Mouse (Mus musculus): ENCODE results near the gene Reep3. TPM values are rescaled to one million over a fixed set of nuclear protein-coding genes. Genes with fewer than 3 reads are reported as not detected.

The Reep3 gene
- polyA plus RNA-seq, 1 experiment from 2014 or later = 22.2 TPM

DNA sequence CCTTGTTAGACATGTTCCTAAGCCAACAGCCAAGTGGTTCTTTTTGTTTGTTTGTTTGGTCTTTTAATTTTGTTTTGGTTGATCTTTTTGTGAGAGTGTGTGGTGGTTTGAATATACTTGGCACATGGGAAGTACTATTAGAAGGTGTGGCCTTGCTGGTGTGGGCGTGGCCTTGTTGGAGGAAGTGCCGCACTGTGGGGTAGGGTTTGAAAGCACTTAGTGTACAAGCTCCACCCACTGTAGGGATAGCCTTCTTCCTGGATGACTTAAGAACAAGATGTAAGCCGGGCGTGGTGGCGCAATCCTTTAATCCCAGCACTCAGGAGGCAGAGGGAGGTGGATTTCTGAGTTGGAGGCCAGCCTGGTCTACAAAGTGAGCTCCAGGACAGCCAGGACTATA lies 113.7 kb downstream of the Reep3 start:
- Histone ChIP-seq H3K9me3 (replicated peaks) (no peaks in the 10 kb centered on the region), H3K4me1 (no peaks in the 10 kb centered on the region)
- 91% methylated on average over 5 of the region's 5 CpGs for WGBS

GRCm38 (mm10) chr10:66978215-66978614 lies 118.5 kb downstream of the Reep3 start:
- WGBS = 87% methylated on average over 2 of the region's 2 CpGs
- no peak for DNase-seq (ENCODE audit: low spot score)
- H3K4me3 ChIP-seq = no peak overlapping the region
- H3K4me1 ChIP-seq = peaks cover 5% of the 10 kb centered on the region
- H3K27me3 ChIP-seq (ENCODE audit: low read depth, poor library complexity, severe bottlenecking) = no peaks in the 10 kb centered on the region
- no peak overlapping the region for H3K27ac ChIP-seq
- H3K9me3 ChIP-seq (replicated peaks) = no peaks in the 10 kb centered on the region
- H3K36me3 ChIP-seq = no peaks in the 10 kb centered on the region

More for the DNA sequence above, 113.7 kb downstream of the Reep3 start:
- Histone ChIP-seq H3K4me3 (no peak overlapping the region), H3K27ac (no peak overlapping the region), H3K36me3 (no peaks in the 10 kb centered on the region), H3K27me3 (ENCODE audit: low read depth, poor library complexity, severe bottlenecking) (no peaks in the 10 kb centered on the region)
- DNase-seq (ENCODE audit: low spot score) = no peak

GRCm38 (mm10) chr10:66977093-66977492 lies 119.7 kb downstream of the Reep3 start:
- Histone ChIP-seq H3K36me3 (no peaks in the 10 kb centered on the region), H3K27ac (no peak overlapping the region), H3K4me3 (no peak overlapping the region), H3K27me3 (ENCODE audit: low read depth, poor library complexity, severe bottlenecking) (no peaks in the 10 kb centered on the region), H3K4me1 (peaks cover 11% of the 10 kb centered on the region), H3K9me3 (replicated peaks) (no peaks in the 10 kb centered on the region)
- DNase-seq (ENCODE audit: low spot score) = no peak
- 91% methylated on average over 3 of the region's 3 CpGs for WGBS

DNA sequence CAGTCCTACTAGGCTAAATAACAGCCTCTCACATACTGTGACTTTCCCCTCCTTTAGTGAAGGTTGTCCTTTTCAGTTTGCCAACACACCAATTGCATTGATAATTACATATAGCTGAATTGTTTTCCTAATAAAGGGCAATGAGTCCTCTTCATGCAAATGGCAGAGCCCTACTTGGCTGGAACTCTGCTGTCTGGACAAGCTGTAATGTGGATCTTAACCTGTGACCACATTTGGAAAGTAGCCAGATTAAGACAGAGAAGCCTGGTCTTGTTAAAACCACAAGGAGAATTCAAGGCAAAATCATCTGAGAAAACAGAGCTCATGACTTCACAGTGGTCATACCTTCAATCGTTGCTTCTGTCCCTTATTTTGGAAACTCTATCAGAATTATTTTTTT lies 121.3 kb downstream of the Reep3 start:
- H3K27ac ChIP-seq = no peak overlapping the region
- 90% methylated on average over 1 of the region's 1 CpGs for WGBS
- no peak for DNase-seq (ENCODE audit: low spot score)
- no peaks in the 10 kb centered on the region for H3K9me3 ChIP-seq (replicated peaks)
- H3K27me3 ChIP-seq (ENCODE audit: low read depth, poor library complexity, severe bottlenecking) = no peaks in the 10 kb centered on the region
- no peak overlapping the region for H3K4me3 ChIP-seq
- peaks cover 11% of the 10 kb centered on the region for H3K4me1 ChIP-seq
- H3K36me3 ChIP-seq = no peaks in the 10 kb centered on the region

- H3K27me3 ChIP-seq (ENCODE audit: low read depth, poor library complexity, severe bottlenecking) = no peaks in the 10 kb centered on the region
- H3K4me1 ChIP-seq = peaks cover 14% of the 10 kb centered on the region
- 73% methylated on average over 4 of the region's 4 CpGs for WGBS
- no peak for DNase-seq (ENCODE audit: low spot score)
- H3K27ac ChIP-seq = no peak overlapping the region
- H3K36me3 ChIP-seq = no peaks in the 10 kb centered on the region
- H3K4me3 ChIP-seq = no peak overlapping the region
- H3K9me3 ChIP-seq (replicated peaks) = no peaks in the 10 kb centered on the region
These were observed 122.3 kb downstream of the Reep3 start for GRCm38 (mm10) chr10:66974417-66974816.

- DNase-seq (ENCODE audit: low spot score) = no peak
- Histone ChIP-seq H3K4me3 (no peak overlapping the region), H3K27me3 (ENCODE audit: low read depth, poor library complexity, severe bottlenecking) (no peaks in the 10 kb centered on the region), H3K9me3 (replicated peaks) (no peaks in the 10 kb centered on the region), H3K4me1 (peaks cover 14% of the 10 kb centered on the region), H3K27ac (no peak overlapping the region), H3K36me3 (no peaks in the 10 kb centered on the region)
- WGBS = 79% methylated on average over 6 of the region's 6 CpGs
These were observed 122.9 kb downstream of the Reep3 start for GRCm38 (mm10) chr10:66973866-66974265.

DNA sequence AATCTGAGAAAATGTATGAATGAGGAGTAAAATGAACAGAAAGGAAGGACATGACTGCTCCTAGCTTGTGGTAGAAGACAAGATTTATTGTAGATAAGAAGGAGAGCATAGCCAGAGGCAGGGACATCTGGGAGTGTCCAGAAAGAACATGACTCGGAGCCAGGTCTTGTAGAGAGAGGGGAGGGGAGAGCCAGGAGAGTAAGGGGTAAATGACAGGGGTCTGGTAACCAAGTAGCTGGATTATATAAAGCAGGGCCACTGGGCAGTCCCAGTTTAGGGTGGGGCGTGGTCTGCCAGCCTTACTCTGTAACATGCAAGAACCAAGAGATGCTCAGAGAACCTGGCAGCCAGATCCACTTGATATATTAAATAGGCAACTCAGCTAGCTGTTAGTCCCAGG lies 123.5 kb downstream of the Reep3 start:
- no peak overlapping the region for H3K27ac ChIP-seq
- H3K4me1 ChIP-seq = peaks cover 18% of the 10 kb centered on the region
- H3K9me3 ChIP-seq (replicated peaks) = no peaks in the 10 kb centered on the region
- H3K4me3 ChIP-seq = no peak overlapping the region
- WGBS = 37% methylated on average over 2 of the region's 2 CpGs
- no peaks in the 10 kb centered on the region for H3K27me3 ChIP-seq (ENCODE audit: low read depth, poor library complexity, severe bottlenecking)
- no peak for DNase-seq (ENCODE audit: low spot score)
- H3K36me3 ChIP-seq = no peaks in the 10 kb centered on the region

GRCm38 (mm10) chr10:66970336-66971115 lies 126.2 kb downstream of the Reep3 start:
- H3K9me3 ChIP-seq (replicated peaks) = no peaks in the 10 kb centered on the region
- DNase-seq (ENCODE audit: low spot score) = no peak
- H3K4me3 ChIP-seq = no peak overlapping the region
- 94% methylated on average over 23 of the region's 23 CpGs for WGBS
- no peaks in the 10 kb centered on the region for H3K36me3 ChIP-seq
- no peak overlapping the region for H3K27ac ChIP-seq
- H3K27me3 ChIP-seq (ENCODE audit: low read depth, poor library complexity, severe bottlenecking) = no peaks in the 10 kb centered on the region
- peaks cover 36% of the 10 kb centered on the region for H3K4me1 ChIP-seq

DNA sequence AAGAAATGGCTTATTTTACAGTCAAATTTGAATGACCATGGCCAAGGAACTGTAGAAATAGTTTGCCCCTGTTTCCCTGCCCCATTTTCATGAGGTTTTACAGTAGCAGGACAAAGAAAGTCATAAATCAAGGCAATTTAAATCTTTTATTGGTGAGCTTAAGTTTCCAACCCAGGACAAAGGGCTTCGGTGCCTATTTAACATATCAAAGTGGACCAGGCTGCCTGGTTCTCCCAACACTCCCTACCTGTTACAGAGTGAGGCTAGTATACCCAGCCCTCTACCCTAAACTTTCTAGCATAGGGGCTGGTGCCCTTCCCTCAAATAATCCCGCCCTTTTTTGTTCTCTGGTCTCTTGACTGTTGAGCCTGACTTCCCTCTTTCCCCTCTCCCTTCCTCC lies 127.2 kb downstream of the Reep3 start:
- no peaks in the 10 kb centered on the region for H3K27me3 ChIP-seq (ENCODE audit: low read depth, poor library complexity, severe bottlenecking)
- no peak overlapping the region for H3K27ac ChIP-seq
- no peak overlapping the region for H3K4me3 ChIP-seq
- 30% methylated on average over 2 of the region's 2 CpGs for WGBS
- H3K4me1 ChIP-seq = peaks cover 36% of the 10 kb centered on the region
- no peaks in the 10 kb centered on the region for H3K9me3 ChIP-seq (replicated peaks)
- no peak for DNase-seq (ENCODE audit: low spot score)
- H3K36me3 ChIP-seq = no peaks in the 10 kb centered on the region

- no peak for DNase-seq (ENCODE audit: low spot score)
- WGBS = 75% methylated on average over 5 of the region's 5 CpGs
- no peak overlapping the region for H3K27ac ChIP-seq
- no peak overlapping the region for H3K4me3 ChIP-seq
- H3K27me3 ChIP-seq (ENCODE audit: low read depth, poor library complexity, severe bottlenecking) = no peaks in the 10 kb centered on the region
- H3K4me1 ChIP-seq = peaks cover 36% of the 10 kb centered on the region
- H3K36me3 ChIP-seq = no peaks in the 10 kb centered on the region
- H3K9me3 ChIP-seq (replicated peaks) = no peaks in the 10 kb centered on the region
These were observed 127.7 kb downstream of the Reep3 start for GRCm38 (mm10) chr10:66969081-66969480.

- Histone ChIP-seq H3K27ac (no peak overlapping the region), H3K4me1 (peaks cover 34% of the 10 kb centered on the region), H3K27me3 (ENCODE audit: low read depth, poor library complexity, severe bottlenecking) (no peaks in the 10 kb centered on the region), H3K9me3 (replicated peaks) (no peaks in the 10 kb centered on the region), H3K4me3 (no peak overlapping the region), H3K36me3 (no peaks in the 10 kb centered on the region)
- 53% methylated on average over 4 of the region's 4 CpGs for WGBS
- no peak for DNase-seq (ENCODE audit: low spot score)
These were observed 128.2 kb downstream of the Reep3 start for GRCm38 (mm10) chr10:66968541-66968940.

DNA sequence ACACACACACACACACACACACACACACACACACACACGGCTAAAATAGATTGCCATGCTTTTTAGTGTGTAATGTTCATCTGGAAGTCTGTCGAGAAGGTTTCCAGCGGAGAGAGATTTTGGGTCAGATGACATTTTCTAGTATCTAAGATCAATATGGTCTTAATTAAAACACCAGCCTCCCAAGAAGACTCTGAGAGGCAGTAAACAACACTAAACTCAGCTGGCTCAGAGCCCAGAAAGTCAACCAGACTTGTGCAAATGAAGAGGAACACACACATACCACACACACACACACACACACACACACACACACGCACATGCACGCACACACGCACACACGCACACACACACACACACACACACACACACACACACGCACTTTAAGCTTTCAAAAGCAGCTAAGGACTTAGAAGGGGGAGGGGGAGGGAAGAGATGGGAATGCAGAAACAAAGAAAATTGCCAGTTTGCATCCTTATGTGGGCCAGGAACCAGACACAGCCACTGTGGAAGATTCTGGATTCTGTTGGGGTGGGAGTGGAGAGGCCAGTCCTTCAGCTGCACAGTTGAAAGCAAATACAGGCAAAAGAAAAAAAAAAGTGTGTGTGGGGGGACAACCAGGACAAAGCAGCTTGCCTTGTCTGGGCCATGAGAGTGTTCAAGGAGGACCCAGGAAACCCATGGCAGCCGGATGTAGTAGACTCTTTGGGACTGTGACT lies 130.2 kb downstream of the Reep3 start:
- H3K27ac ChIP-seq = peak overlapping the region; percentile 86
- WGBS = 72% methylated on average over 9 of the region's 9 CpGs

DNA sequence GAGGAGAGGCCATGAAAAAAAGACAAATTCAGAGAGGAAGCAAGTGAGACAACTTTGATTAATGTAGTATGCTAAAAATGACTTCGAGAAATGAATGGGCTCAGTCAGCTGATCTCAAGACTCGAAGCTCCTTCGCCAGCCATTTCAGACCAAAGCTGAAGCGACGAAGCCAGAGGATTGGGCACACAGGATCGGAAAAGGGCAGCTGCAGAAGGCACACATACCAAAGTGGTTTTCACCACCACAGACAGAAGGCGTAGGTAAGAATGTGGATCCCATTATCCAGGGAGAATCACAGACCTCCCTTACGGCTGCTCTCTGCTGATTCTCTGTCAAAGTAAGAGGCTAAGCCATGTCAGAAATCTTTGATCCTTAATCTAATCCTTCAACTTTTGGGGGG lies 136.6 kb downstream of the Reep3 start:
- H3K4me1 ChIP-seq = no peaks in the 10 kb centered on the region
- H3K27me3 ChIP-seq (ENCODE audit: low read depth, poor library complexity, severe bottlenecking) = no peaks in the 10 kb centered on the region
- no peak for DNase-seq (ENCODE audit: low spot score)
- H3K9me3 ChIP-seq (replicated peaks) = no peaks in the 10 kb centered on the region
- no peak overlapping the region for H3K4me3 ChIP-seq
- 83% methylated on average over 8 of the region's 8 CpGs for WGBS
- no peaks in the 10 kb centered on the region for H3K36me3 ChIP-seq
- H3K27ac ChIP-seq = no peak overlapping the region

More for the DNA sequence above, 130.2 kb downstream of the Reep3 start:
- H3K4me1 ChIP-seq = peaks cover 25% of the 10 kb centered on the region
- DNase-seq (ENCODE audit: low spot score) = peak; percentile 45
- no peak overlapping the region for H3K4me3 ChIP-seq
- H3K27me3 ChIP-seq (ENCODE audit: low read depth, poor library complexity, severe bottlenecking) = no peaks in the 10 kb centered on the region
- no peaks in the 10 kb centered on the region for H3K36me3 ChIP-seq
- no peaks in the 10 kb centered on the region for H3K9me3 ChIP-seq (replicated peaks)
